Mouse (Mus musculus) olfactory bulb, adult 2 months (tissue): ENCODE data around the gene Slc16a7.

Experiments
- CTCF ChIP-seq: fragments of 200-500 bp; IDR thresholded peaks from 2 replicates; pipeline ENCODE4 v1.5.1; 2012; ENCODE audit warnings: low read depth, mild to moderate bottlenecking, low read length, moderate library complexity; ENCODE audit not compliant: insufficient read depth
- POLR2A ChIP-seq: fragments of 200-500 bp; IDR thresholded peaks from 2 replicates; pipeline ENCODE4 v1.6.1; 2012; ENCODE audit warnings: mild to moderate bottlenecking, low read depth, low read length, moderate library complexity; ENCODE audit not compliant: insufficient read depth

DNA sequence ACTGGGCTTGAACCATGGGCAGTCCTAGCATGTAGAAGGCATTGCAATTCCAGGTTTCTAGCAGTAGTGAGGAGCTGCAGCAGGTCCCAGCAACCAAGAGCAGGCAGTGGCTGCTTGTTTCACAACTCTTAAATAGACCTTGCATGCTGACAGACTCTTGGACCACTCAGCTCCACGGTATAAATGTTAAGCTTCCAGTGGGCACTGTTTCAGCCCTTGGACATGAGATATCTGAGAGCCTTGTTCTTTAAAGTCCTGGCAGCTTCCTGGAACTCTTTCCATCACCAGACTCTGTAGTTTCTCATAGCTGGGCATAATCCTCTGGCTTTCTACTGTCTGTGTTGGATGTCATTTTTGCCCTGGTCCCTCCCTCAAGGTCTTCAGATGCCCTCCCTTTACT is 43.7 kb downstream of the Slc16a7 start:
- TF ChIP-seq CTCF (no peak), POLR2A (no peak)
